Mouse (Mus musculus) G1E (cell line): ENCODE results near the gene Adamts4.

Experiments
- CTCF ChIP-seq: IDR thresholded peaks from 2 replicates; pipeline ENCODE4 v1.5.1; 2012; ENCODE audit warnings: low read depth, low read length, inconsistent platforms, mixed read lengths
- GATA1 ChIP-seq: IDR thresholded peaks from 2 replicates; pipeline ENCODE4 v1.6.1; 2012; ENCODE audit warnings: borderline replicate concordance, low read length, inconsistent platforms, mixed read lengths
- POLR2AphosphoS5 ChIP-seq: IDR thresholded peaks from 2 replicates; pipeline ENCODE4 v1.6.1; 2012; ENCODE audit warnings: low read depth, low read length, inconsistent platforms; ENCODE audit not compliant: insufficient replicate concordance

DNA sequence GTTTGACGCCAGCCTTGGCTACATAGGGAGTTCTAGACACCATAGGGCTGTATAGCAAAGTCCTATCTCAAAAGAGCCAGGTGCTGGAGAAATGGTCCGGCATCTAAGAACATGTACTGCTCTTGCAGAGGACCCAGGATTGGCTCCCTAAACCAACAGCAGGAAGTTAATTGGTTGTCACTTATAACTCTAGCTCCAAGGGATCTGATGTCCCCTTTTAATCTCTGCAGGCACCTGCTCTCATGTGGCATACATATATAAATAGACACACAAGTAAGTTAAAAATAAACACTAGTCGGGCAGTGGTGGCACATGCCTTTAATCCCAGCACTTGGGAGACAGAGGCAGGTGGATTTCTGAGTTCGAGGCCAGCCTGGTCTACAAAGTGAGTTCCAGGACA lies 14.4 kb upstream of the Adamts4 start:
- TF ChIP-seq POLR2AphosphoS5 (no peak), GATA1 (no peak), CTCF (no peak)
